Mouse (Mus musculus): ENCODE results near the gene Traf2.

GRCm38 (mm10) chr2:25585601-25586000, 38.9 kb upstream of the Traf2 start:
- TF ChIP-seq HCFC1 (IDR thresholded peaks at IDR 0.05; ENCODE audit: borderline replicate concordance, insufficient read depth, low read length) (no peak), ZNF384 (IDR thresholded peaks at IDR 0.05; ENCODE audit: low read depth, low read length) (no peak)
